Mouse (Mus musculus) MEL (cell line): ENCODE results near the gene 4930564D02Rik. TPM values are rescaled to one million over a fixed set of nuclear protein-coding genes. Genes with fewer than 3 reads are reported as not detected.

Experiments used
- DNase-seq: peaks from one replicate; pipeline ENCODE4 v3.0.0; 2011; ENCODE audit warnings: low read depth, low spot score
- H3K27ac ChIP-seq: 2 replicates; pipeline ENCODE4 v1.5.1; 2012; ENCODE audit warnings: low read depth, mild to moderate bottlenecking, control low read depth, low read length, moderate library complexity; ENCODE audit not compliant: control insufficient read depth
- H3K27me3 ChIP-seq, 2 experiments: fragments of 150-350 bp in 1 of 2; sonication (generic) in 1 of 2; 2 replicates each; pipeline ENCODE4 v1.6.1; 2012; ENCODE audit warnings: low read length in 2 of 2, mild to moderate bottlenecking in 2 of 2, improper control_type of control experiment in 1 of 2, moderate library complexity in 1 of 2; ENCODE audit not compliant: insufficient read depth in 2 of 2, control insufficient read depth in 1 of 2
- H3K36me3 ChIP-seq, 2 experiments: 2 replicates each; pipeline ENCODE4 v1.6.1; 2012 to 2014; ENCODE audit warnings: low read length in 2 of 2, improper control_type of control experiment in 1 of 2, inconsistent platforms in 1 of 2, mild to moderate bottlenecking in 1 of 2; ENCODE audit not compliant: insufficient read depth in 2 of 2, control insufficient read depth in 1 of 2
- H3K4me1 ChIP-seq, 2 experiments: fragments of 150-350 bp in 1 of 2; sonication (generic) in 1 of 2; 2 replicates each; pipeline ENCODE4 v1.6.1; 2012; ENCODE audit warnings: low read length in 2 of 2, improper control_type of control experiment in 1 of 2, mild to moderate bottlenecking in 1 of 2; ENCODE audit not compliant: insufficient read depth in 2 of 2, control insufficient read depth in 1 of 2
- H3K4me3 ChIP-seq, 2 experiments: fragments of 150-350 bp in 1 of 2; sonication (generic) in 1 of 2; 2 replicates each; pipeline ENCODE4 v1.5.1; 2012; ENCODE audit warnings: low read depth in 2 of 2, low read length in 2 of 2, mild to moderate bottlenecking in 2 of 2, moderate library complexity in 2 of 2, control low read depth in 1 of 2, improper control_type of control experiment in 1 of 2; ENCODE audit not compliant: control insufficient read depth in 1 of 2, insufficient read depth in 1 of 2
- H3K79me2 ChIP-seq: 2 replicates; pipeline ENCODE4 v1.6.1; 2012; ENCODE audit warnings: mild to moderate bottlenecking, low read length, moderate library complexity; ENCODE audit not compliant: control insufficient read depth, poor library complexity, insufficient read depth
- H3K9ac ChIP-seq: 2 replicates; pipeline ENCODE4 v1.6.1; 2012; ENCODE audit warnings: low read depth, mild to moderate bottlenecking, control low read depth, low read length, moderate library complexity; ENCODE audit not compliant: control insufficient read depth, poor library complexity, severe bottlenecking
- H3K9me3 ChIP-seq: fragments of 150-350 bp; sonication (generic); replicated peaks from 2 replicates; pipeline ENCODE4 v1.6.1; 2012; ENCODE audit warnings: mild to moderate bottlenecking, low read length, improper control_type of control experiment, moderate library complexity; ENCODE audit not compliant: insufficient read depth
- CHD1 ChIP-seq: IDR thresholded peaks from 2 replicates; pipeline ENCODE4 v1.6.1; 2012; ENCODE audit warnings: low read depth, mild to moderate bottlenecking, inconsistent platforms, low read length, improper control_type of control experiment
- CHD2 ChIP-seq: IDR thresholded peaks from 2 replicates; pipeline ENCODE4 v1.6.1; 2011; ENCODE audit warnings: low read length, improper control_type of control experiment
- E2F4 ChIP-seq: IDR thresholded peaks from 2 replicates; pipeline ENCODE4 v1.6.1; 2011; ENCODE audit warnings: low read depth, low read length, improper control_type of control experiment, borderline replicate concordance
- ELF1 ChIP-seq: IDR thresholded peaks from 2 replicates; pipeline ENCODE4 v1.6.1; 2014; ENCODE audit warnings: low read depth, mild to moderate bottlenecking, inconsistent platforms, low read length, improper control_type of control experiment, moderate library complexity
- ETS1 ChIP-seq: IDR thresholded peaks from 2 replicates; pipeline ENCODE4 v1.6.1; 2012; ENCODE audit warnings: low read depth, mild to moderate bottlenecking, inconsistent platforms, low read length, improper control_type of control experiment, moderate library complexity
- GABPA ChIP-seq: IDR thresholded peaks from 2 replicates; pipeline ENCODE4 v1.6.1; 2012; ENCODE audit warnings: low read depth, mild to moderate bottlenecking, inconsistent platforms, low read length, improper control_type of control experiment, moderate library complexity
- GATA1 ChIP-seq: IDR thresholded peaks from 2 replicates; pipeline ENCODE4 v1.6.1; 2011; ENCODE audit warnings: low read depth, low read length, improper control_type of control experiment
- HCFC1 ChIP-seq: IDR thresholded peaks from 2 replicates; pipeline ENCODE4 v1.6.1; 2012; ENCODE audit warnings: low read depth, mild to moderate bottlenecking, inconsistent platforms, low read length, improper control_type of control experiment, moderate library complexity
- KAT2A ChIP-seq: conservative IDR thresholded peaks from 2 replicates; pipeline ENCODE4 v1.6.1; 2012; ENCODE audit warnings: low read depth, low read length, improper control_type of control experiment, inconsistent platforms
- MAFK ChIP-seq: IDR thresholded peaks from 2 replicates; pipeline ENCODE4 v1.6.1; 2011; ENCODE audit warnings: low read depth, mild to moderate bottlenecking, low read length, improper control_type of control experiment, borderline replicate concordance
- MAX ChIP-seq: IDR thresholded peaks from 2 replicates; pipeline ENCODE4 v1.6.1; 2011; ENCODE audit warnings: low read length, improper control_type of control experiment
- MXI1 ChIP-seq: IDR thresholded peaks from 2 replicates; pipeline ENCODE4 v1.6.1; 2011; ENCODE audit warnings: mild to moderate bottlenecking, low read depth, low read length, improper control_type of control experiment
- MYB ChIP-seq: IDR thresholded peaks from 2 replicates; pipeline ENCODE4 v1.6.1; 2011; ENCODE audit warnings: mild to moderate bottlenecking, low read depth, low read length, improper control_type of control experiment
- NRF1 ChIP-seq: IDR thresholded peaks from 2 replicates; pipeline ENCODE4 v1.6.1; 2014; ENCODE audit warnings: low read depth, mild to moderate bottlenecking, inconsistent platforms, low read length, improper control_type of control experiment, moderate library complexity; ENCODE audit not compliant: poor library complexity, insufficient read depth, severe bottlenecking
- POLR2A ChIP-seq, 2 experiments: IDR thresholded peaks; 2 replicates each; pipeline ENCODE4 v1.6.1; 2011 to 2012; ENCODE audit warnings: low read length in 2 of 2, mild to moderate bottlenecking in 2 of 2, control low read depth in 1 of 2, improper control_type of control experiment in 1 of 2, low read depth in 1 of 2, moderate library complexity in 1 of 2; ENCODE audit not compliant: control insufficient read depth in 1 of 2, insufficient read depth in 1 of 2, poor library complexity in 1 of 2
- RAD21 ChIP-seq: IDR thresholded peaks from 2 replicates; pipeline ENCODE4 v1.6.1; 2011; ENCODE audit warnings: mild to moderate bottlenecking, low read depth, low read length, improper control_type of control experiment
- RCOR1 ChIP-seq: IDR thresholded peaks from 2 replicates; pipeline ENCODE4 v1.6.1; 2012; ENCODE audit warnings: low read depth, mild to moderate bottlenecking, inconsistent platforms, low read length, improper control_type of control experiment
- SMC3 ChIP-seq: IDR thresholded peaks from 2 replicates; pipeline ENCODE4 v1.6.1; 2011; ENCODE audit warnings: low read depth, low read length, improper control_type of control experiment
- TAL1 ChIP-seq: IDR thresholded peaks from 2 replicates; pipeline ENCODE4 v1.6.1; 2012; ENCODE audit warnings: mild to moderate bottlenecking, inconsistent platforms, low read length, moderate library complexity, mixed read lengths
- TBP ChIP-seq: IDR thresholded peaks from 2 replicates; pipeline ENCODE4 v1.8.0; 2011; ENCODE audit warnings: low read depth, low read length, improper control_type of control experiment
- TCF12 ChIP-seq: IDR thresholded peaks from 2 replicates; pipeline ENCODE4 v1.6.1; 2014; ENCODE audit warnings: low read depth, mild to moderate bottlenecking, inconsistent platforms, low read length, improper control_type of control experiment, moderate library complexity
- UBTF ChIP-seq: IDR thresholded peaks from 2 replicates; pipeline ENCODE4 v1.6.1; 2012; ENCODE audit warnings: low read depth, mild to moderate bottlenecking, inconsistent platforms, low read length, improper control_type of control experiment, moderate library complexity, borderline replicate concordance; ENCODE audit not compliant: insufficient read depth
- USF2 ChIP-seq, 2 experiments: IDR thresholded peaks; 2 replicates each; pipeline ENCODE4 v1.6.1; 2011 to 2012; ENCODE audit warnings: improper control_type of control experiment in 2 of 2, low read length in 2 of 2, borderline replicate concordance in 1 of 2, inconsistent platforms in 1 of 2, low read depth in 1 of 2, mild to moderate bottlenecking in 1 of 2; ENCODE audit not compliant: insufficient read depth in 1 of 2
- ZC3H11A ChIP-seq: IDR thresholded peaks from 2 replicates; pipeline ENCODE4 v1.6.1; 2012; ENCODE audit warnings: low read depth, mild to moderate bottlenecking, inconsistent platforms, low read length, improper control_type of control experiment
- ZKSCAN1 ChIP-seq: IDR thresholded peaks from 2 replicates; pipeline ENCODE4 v1.6.1; 2012; ENCODE audit warnings: low read depth, mild to moderate bottlenecking, inconsistent platforms, low read length, improper control_type of control experiment, moderate library complexity
- ZNF384 ChIP-seq: IDR thresholded peaks from 2 replicates; pipeline ENCODE4 v1.6.1; 2012; ENCODE audit warnings: low read depth, mild to moderate bottlenecking, inconsistent platforms, low read length, improper control_type of control experiment
- polyA plus RNA-seq, 2 experiments: library from polyadenylated mRNA; stranded (reverse) in 1 of 2; unstranded in 1 of 2; fragments of >175 nt in 1 of 2; fragments of >200 nt in 1 of 2; gene quantifications; 2 replicates each; pipeline versions ENCODE4 v1.2.1 to v1.2.4; 2012; ENCODE audit warnings: low replicate concordance in 2 of 2, low read depth in 1 of 2; ENCODE audit not compliant: insufficient read length in 2 of 2, insufficient read depth in 1 of 2, missing spikeins in 1 of 2
- total RNA-seq: library from RNA; depleted of rRNA; stranded (reverse); fragments of 300-350 nt; gene quantifications from 2 replicates; pipeline ENCODE4 v1.2.3, GENCODE M21; 2012

4930564D02Rik gene
- total and polyA plus RNA-seq, 3 experiments = not detected

DNA sequence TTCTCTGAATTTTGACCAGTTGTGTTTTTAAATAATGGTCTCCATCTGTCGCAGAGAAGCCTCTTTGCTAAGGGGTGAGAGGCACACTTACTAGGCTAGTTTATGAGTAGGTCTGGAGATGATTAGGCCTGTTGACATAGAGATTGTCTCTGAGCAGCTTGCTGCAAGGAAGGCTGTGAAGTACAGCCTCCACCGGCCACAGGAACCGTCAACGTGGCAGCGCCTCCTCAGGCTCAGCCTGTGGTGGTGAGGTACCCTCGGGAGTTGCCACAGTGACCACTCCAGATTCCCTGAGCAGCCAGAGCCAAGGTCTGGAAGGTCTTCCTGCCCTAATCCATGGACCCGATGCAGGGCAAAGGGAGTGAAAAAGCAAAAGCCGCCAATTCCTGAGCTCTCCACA lies 3.9 kb downstream of the 4930564D02Rik start:
- Histone ChIP-seq H3K27me3 (peaks cover 3 to 4% of the 10 kb centered on the region in 2 experiments; a peak in 3 of 4 replicates), H3K4me3 (no peak overlapping the region), H3K4me1 (no peaks in the 10 kb centered on the region), H3K79me2 (no peaks in the 10 kb centered on the region), H3K9ac (no peak overlapping the region), H3K27ac (no peak overlapping the region), H3K36me3 (no peaks in the 10 kb centered on the region), H3K9me3 (no peaks in the 10 kb centered on the region)
- TF ChIP-seq E2F4 = no peak
- TF ChIP-seq GATA1 = no peak
- TF ChIP-seq ZC3H11A = no peak
- no peak for TF ChIP-seq TAL1
- no peak for TF ChIP-seq KAT2A
- no peak for TF ChIP-seq USF2 (IDR thresholded peaks at IDR 0.05; ENCODE audit: borderline replicate concordance in 1 of 2, insufficient read depth in 1 of 2, low read depth in 1 of 2, low read length in 2 of 2)
- no peak for TF ChIP-seq ZKSCAN1
- TF ChIP-seq ELF1 = no peak
- no peak for TF ChIP-seq HCFC1
- TF ChIP-seq POLR2A (IDR thresholded peaks at IDR 0.05; ENCODE audit: control insufficient read depth in 1 of 2, insufficient read depth in 1 of 2, low read depth in 1 of 2, low read length in 2 of 2, poor library complexity in 1 of 2) = no peak
- no peak for TF ChIP-seq MAFK
- no peak for TF ChIP-seq RCOR1
- TF ChIP-seq ZNF384 = no peak
- TF ChIP-seq NRF1 = no peak
- no peak for TF ChIP-seq RAD21
- TF ChIP-seq MXI1 = no peak
- no peak for DNase-seq

DNA sequence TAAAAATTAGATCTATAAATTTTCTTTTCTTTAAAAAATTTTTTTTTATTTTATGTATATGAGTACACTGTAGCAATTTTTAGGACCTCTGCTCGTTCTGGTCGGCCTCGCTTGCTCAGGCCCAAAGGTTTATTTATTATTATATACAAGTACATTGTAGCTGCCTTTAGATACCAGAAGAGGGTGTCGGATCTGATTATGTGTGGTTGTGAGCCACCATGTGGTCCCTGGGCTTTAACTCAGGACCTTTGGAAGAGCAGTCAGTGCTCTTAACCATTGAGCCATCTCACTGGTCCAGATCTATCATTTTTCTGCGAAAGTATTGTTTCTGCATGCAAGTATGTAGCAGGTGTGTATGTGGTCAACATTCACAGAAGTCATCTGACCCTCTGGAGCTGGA lies 4.6 kb downstream of the 4930564D02Rik start:
- no peak for DNase-seq
- Histone ChIP-seq H3K9me3 (no peaks in the 10 kb centered on the region), H3K27me3 (peaks cover 3 to 4% of the 10 kb centered on the region in 2 experiments; a peak in 3 of 4 replicates), H3K79me2 (no peaks in the 10 kb centered on the region), H3K36me3 (no peaks in the 10 kb centered on the region), H3K4me1 (no peaks in the 10 kb centered on the region), H3K9ac (no peak overlapping the region), H3K4me3 (no peak overlapping the region), H3K27ac (no peak overlapping the region)
- TF ChIP-seq TBP = no peak
- TF ChIP-seq TAL1 = no peak
- no peak for TF ChIP-seq CHD2
- no peak for TF ChIP-seq SMC3
- TF ChIP-seq GABPA = no peak
- no peak for TF ChIP-seq TCF12
- no peak for TF ChIP-seq UBTF
- TF ChIP-seq MAX = no peak
- no peak for TF ChIP-seq USF2 (IDR thresholded peaks at IDR 0.05; ENCODE audit: borderline replicate concordance in 1 of 2, insufficient read depth in 1 of 2, low read depth in 1 of 2, low read length in 2 of 2)
- TF ChIP-seq MYB = no peak
- TF ChIP-seq E2F4 = no peak
- no peak for TF ChIP-seq ETS1
- TF ChIP-seq CHD1 = no peak
